Mouse (Mus musculus) liver, embryonic 15.5 days (tissue): ENCODE results near the gene Olfr649. TPM values are rescaled to one million over a fixed set of nuclear protein-coding genes. Genes with fewer than 3 reads are reported as not detected.

Experiments used
- ATAC-seq: fragments of 200-750 bp; cut with Nextera tagmentation; 2 replicates; pipeline ENCODE4 v1.8.0; 2017; ENCODE audit warnings: moderate number of reproducible peaks, mild to moderate bottlenecking, moderate library complexity; ENCODE audit not compliant: insufficient read depth
- H3K27ac ChIP-seq: fragments of 300-500 bp; sonication (generic); replicated peaks from 2 replicates; pipeline ENCODE4 v1.5.1; 2015; ENCODE audit warnings: mild to moderate bottlenecking, inconsistent platforms
- H3K27me3 ChIP-seq: fragments of 300-500 bp; sonication (generic); 2 replicates; pipeline ENCODE4 v1.6.1; 2015; ENCODE audit warnings: mild to moderate bottlenecking, inconsistent platforms
- H3K36me3 ChIP-seq: fragments of 300-500 bp; sonication (generic); replicated peaks from 2 replicates; pipeline ENCODE4 v1.6.1; 2015; ENCODE audit warnings: moderate library complexity, mild to moderate bottlenecking, inconsistent platforms
- H3K4me1 ChIP-seq: fragments of 300-500 bp; sonication (generic); replicated peaks from 2 replicates; pipeline ENCODE4 v1.6.1; 2015; ENCODE audit warnings: inconsistent platforms
- H3K4me2 ChIP-seq: fragments of 300-500 bp; sonication (generic); 2 replicates; pipeline ENCODE4 v1.6.1; 2015; ENCODE audit warnings: moderate library complexity, mild to moderate bottlenecking, inconsistent platforms
- H3K4me3 ChIP-seq: fragments of 300-500 bp; sonication (generic); replicated peaks from 2 replicates; pipeline ENCODE4 v1.5.1; 2015; ENCODE audit warnings: mild to moderate bottlenecking, inconsistent platforms
- H3K9ac ChIP-seq: fragments of 300-500 bp; sonication (generic); 2 replicates; pipeline ENCODE4 v1.6.1; 2015; ENCODE audit warnings: moderate library complexity, mild to moderate bottlenecking, inconsistent platforms
- H3K9me3 ChIP-seq: fragments of 300-500 bp; sonication (generic); replicated peaks from 2 replicates; pipeline ENCODE4 v1.6.1; 2016; ENCODE audit warnings: inconsistent platforms
- WGBS: fragments of 180-500 bp; shearing (Covaris S2); methylation state at CpG from one replicate; pipeline ENCODE4 v1.1.7; 2015; ENCODE audit warnings: mixed read lengths; ENCODE audit not compliant: insufficient replicate concordance; 5-methylcytosine and 5-hydroxymethylcytosine counted together
- polyA plus RNA-seq: library from polyadenylated mRNA; unstranded; fragments of >200 nt; fragmentation: Nextera tagmentation; extraction: Ambion mirVana; gene quantifications from 2 replicates; pipeline ENCODE4 v1.2.1, GENCODE M21; 2015

The Olfr649 gene
- polyA plus RNA-seq, 1 experiment from 2014 or later: not detected

GRCm38 (mm10) chr7:104191275-104191674 is 4.5 kb downstream of the Olfr649 start:
- no peak overlapping the region for H3K4me3 ChIP-seq
- H3K27me3 ChIP-seq: no peaks in the 10 kb centered on the region
- H3K9ac ChIP-seq: no peak overlapping the region
- WGBS: 30% methylated on average over 9 of the region's 9 CpGs
- no peaks in the 10 kb centered on the region for H3K36me3 ChIP-seq
- no peaks in the 10 kb centered on the region for H3K4me1 ChIP-seq
- no peak overlapping the region for H3K4me2 ChIP-seq
- ATAC-seq: no peak
- no peaks in the 10 kb centered on the region for H3K9me3 ChIP-seq
- H3K27ac ChIP-seq: no peak overlapping the region

GRCm38 (mm10) chr7:104183292-104183691 is 12.5 kb downstream of the Olfr649 start, which contains the start of gene Olfr648:
Olfr648 (minus strand) TSS chr7:104183392.
- H3K27ac ChIP-seq: no peak within 1 kb of the TSS
- no peak within 1 kb of the TSS for H3K4me2 ChIP-seq
- H3K4me1 ChIP-seq: no peaks in the 10 kb centered on the region
- no peaks in the 10 kb centered on the region for H3K36me3 ChIP-seq
- no peaks in the 10 kb centered on the region for H3K9me3 ChIP-seq
- no peak within 1 kb of the TSS for H3K4me3 ChIP-seq
- H3K9ac ChIP-seq: no peak within 1 kb of the TSS
- no peak for ATAC-seq
- WGBS: 67% methylated on average over 2 of the region's 2 CpGs
- H3K27me3 ChIP-seq: no peaks in the 10 kb centered on the region

- H3K4me2 ChIP-seq: no peak overlapping the region
- WGBS: 68% methylated on average over 1 of the region's 1 CpGs
- no peaks in the 10 kb centered on the region for H3K4me1 ChIP-seq
These were observed 16.7 kb downstream of the Olfr649 start for GRCm38 (mm10) chr7:104179074-104179473.

GRCm38 (mm10) chr7:104178422-104179054 is 17.2 kb downstream of the Olfr649 start:
- no peak for ATAC-seq
- Histone ChIP-seq H3K4me3 (no peak overlapping the region), H3K4me2 (no peak overlapping the region), H3K27me3 (no peaks in the 10 kb centered on the region), H3K36me3 (no peaks in the 10 kb centered on the region), H3K4me1 (no peaks in the 10 kb centered on the region), H3K27ac (no peak overlapping the region), H3K9ac (no peak overlapping the region), H3K9me3 (no peaks in the 10 kb centered on the region)
- WGBS: 56% methylated on average over 5 of the region's 5 CpGs

More at GRCm38 (mm10) chr7:104179074-104179473, 16.7 kb downstream of the Olfr649 start:
- Histone ChIP-seq H3K9me3 (no peaks in the 10 kb centered on the region), H3K27me3 (no peaks in the 10 kb centered on the region), H3K9ac (no peak overlapping the region), H3K36me3 (no peaks in the 10 kb centered on the region), H3K27ac (no peak overlapping the region), H3K4me3 (no peak overlapping the region)
- ATAC-seq: no peak

- Histone ChIP-seq H3K4me2 (no peak overlapping the region), H3K36me3 (no peaks in the 10 kb centered on the region), H3K27me3 (no peaks in the 10 kb centered on the region), H3K4me1 (no peaks in the 10 kb centered on the region), H3K27ac (no peak overlapping the region), H3K4me3 (no peak overlapping the region), H3K9me3 (no peaks in the 10 kb centered on the region), H3K9ac (no peak overlapping the region)
- no peak for ATAC-seq
- 51% methylated on average over 1 of the region's 1 CpGs for WGBS
These were observed 20.7 kb downstream of the Olfr649 start for GRCm38 (mm10) chr7:104175085-104175484.

GRCm38 (mm10) chr7:104169634-104170204 is 26.1 kb downstream of the Olfr649 start:
- 12% methylated on average over 6 of the region's 6 CpGs for WGBS
- ATAC-seq: peak; percentile 31

GRCm38 (mm10) chr7:104167105-104167504 is 28.7 kb downstream of the Olfr649 start:
- Histone ChIP-seq H3K36me3 (no peaks in the 10 kb centered on the region), H3K4me1 (no peaks in the 10 kb centered on the region), H3K9ac (no peak overlapping the region), H3K27me3 (no peaks in the 10 kb centered on the region), H3K4me3 (no peak overlapping the region), H3K9me3 (no peaks in the 10 kb centered on the region), H3K4me2 (no peak overlapping the region), H3K27ac (no peak overlapping the region)
- ATAC-seq: no peak
- 22% methylated on average over 6 of the region's 6 CpGs for WGBS

More at GRCm38 (mm10) chr7:104169634-104170204, 26.1 kb downstream of the Olfr649 start:
- Histone ChIP-seq H3K4me1 (no peaks in the 10 kb centered on the region), H3K4me3 (no peak overlapping the region), H3K27me3 (no peaks in the 10 kb centered on the region), H3K9me3 (no peaks in the 10 kb centered on the region), H3K27ac (no peak overlapping the region), H3K4me2 (no peak overlapping the region), H3K36me3 (no peaks in the 10 kb centered on the region), H3K9ac (no peak overlapping the region)

- no peaks in the 10 kb centered on the region for H3K36me3 ChIP-seq
- H3K4me1 ChIP-seq: no peaks in the 10 kb centered on the region
- no peak within 1 kb of the TSS for H3K27ac ChIP-seq
- no peak within 1 kb of the TSS for H3K9ac ChIP-seq
- 59% methylated on average over 2 of the region's 2 CpGs for WGBS
- no peak within 1 kb of the TSS for H3K4me2 ChIP-seq
- H3K9me3 ChIP-seq: no peaks in the 10 kb centered on the region
- H3K27me3 ChIP-seq: no peaks in the 10 kb centered on the region
- ATAC-seq: no peak
- H3K4me3 ChIP-seq: no peak within 1 kb of the TSS
These were observed 45.3 kb downstream of the Olfr649 start, which contains the start of gene Ubqlnl for GRCm38 (mm10) chr7:104150456-104150855. Ubqlnl (minus strand) TSS chr7:104150556.

- no peaks in the 10 kb centered on the region for H3K4me1 ChIP-seq
- no peak within 1 kb of the TSS for H3K4me2 ChIP-seq
- no peak within 1 kb of the TSS for H3K9ac ChIP-seq
- no peaks in the 10 kb centered on the region for H3K27me3 ChIP-seq
- no peak within 1 kb of the TSS for H3K4me3 ChIP-seq
- WGBS: 51% methylated on average over 3 of the region's 3 CpGs
- no peak within 1 kb of the TSS for H3K27ac ChIP-seq
- ATAC-seq: no peak
- no peaks in the 10 kb centered on the region for H3K36me3 ChIP-seq
- H3K9me3 ChIP-seq: no peaks in the 10 kb centered on the region
These were observed 52.6 kb downstream of the Olfr649 start, which contains the start of gene Ubqln3 for GRCm38 (mm10) chr7:104143179-104143578. Ubqln3 (minus strand) TSS chr7:104143279.
